Mouse (Mus musculus): ENCODE measurements around the gene Slc12a9. TPM values are rescaled to one million over a fixed set of nuclear protein-coding genes. Genes with fewer than 3 reads are reported as not detected.

Gene Slc12a9
- polyA plus RNA-seq, 1 experiment: 17.1 TPM

DNA sequence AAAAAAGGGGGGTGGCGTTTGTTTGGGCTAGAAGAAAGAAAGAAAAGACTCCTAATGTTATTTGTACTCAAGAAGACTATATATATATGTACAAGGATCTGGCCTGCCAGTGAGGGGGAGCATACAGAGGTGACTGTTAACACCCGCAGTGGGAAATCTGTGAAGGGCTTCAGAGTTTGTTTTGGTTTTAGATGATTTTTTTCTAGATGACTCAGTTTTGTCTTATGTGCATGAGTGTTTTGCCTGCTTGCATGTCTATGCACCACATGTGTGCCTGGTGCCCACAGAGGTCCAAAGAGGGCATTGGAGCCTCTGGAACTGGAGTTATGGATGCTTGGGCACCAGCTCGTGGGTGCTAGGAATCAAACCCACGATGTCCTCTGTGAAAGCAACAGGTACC is 13.6 kb upstream of the Slc12a9 start:
- no peak for DNase-seq (ENCODE audit: low spot score)

DNA sequence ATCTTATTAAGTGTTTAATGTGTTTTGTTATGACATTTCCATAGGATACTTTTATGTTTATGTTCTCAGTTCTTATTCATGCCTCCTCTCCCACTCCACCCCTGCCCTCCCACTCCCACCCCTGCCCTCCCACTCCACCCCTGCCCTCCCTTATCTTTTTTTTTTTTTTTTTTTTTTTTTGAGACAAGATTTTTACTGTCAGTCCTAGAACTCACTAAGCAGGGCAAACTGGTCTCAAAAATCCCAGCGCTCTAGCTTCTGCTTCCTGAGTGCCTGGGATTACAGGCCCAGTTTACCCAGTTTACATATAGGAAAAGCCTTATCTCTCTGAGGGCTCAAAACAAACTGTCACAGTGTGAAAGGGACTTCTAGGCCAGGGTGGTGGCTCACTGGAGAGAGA is 13.0 kb upstream of the Slc12a9 start:
- DNase-seq (ENCODE audit: low spot score): no peak

- no peak for DNase-seq (ENCODE audit: low spot score)
Measured at GRCm38 (mm10) chr5:137345821-137346220, 12.4 kb upstream of the Slc12a9 start.

DNA sequence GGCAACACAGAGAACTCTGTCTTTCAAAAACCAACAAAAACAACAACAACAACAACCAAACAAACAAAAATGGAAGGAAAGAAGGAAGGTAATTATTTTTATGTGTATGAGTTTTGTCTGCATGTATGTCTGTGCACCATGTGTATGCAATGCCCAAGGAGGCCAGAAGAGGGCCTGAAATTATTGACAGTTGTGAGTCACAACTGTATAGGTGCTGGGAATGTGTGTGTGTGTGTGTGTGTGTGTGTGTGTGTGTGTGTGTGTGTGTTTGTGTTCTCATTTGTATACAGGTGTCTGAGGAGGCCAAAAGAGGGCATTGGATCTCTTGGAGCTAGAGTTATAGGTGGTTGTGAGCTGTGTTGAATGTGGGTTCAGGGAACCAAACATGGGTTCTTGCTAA is 10.5 kb upstream of the Slc12a9 start:
- DNase-seq (ENCODE audit: low spot score): no peak

DNA sequence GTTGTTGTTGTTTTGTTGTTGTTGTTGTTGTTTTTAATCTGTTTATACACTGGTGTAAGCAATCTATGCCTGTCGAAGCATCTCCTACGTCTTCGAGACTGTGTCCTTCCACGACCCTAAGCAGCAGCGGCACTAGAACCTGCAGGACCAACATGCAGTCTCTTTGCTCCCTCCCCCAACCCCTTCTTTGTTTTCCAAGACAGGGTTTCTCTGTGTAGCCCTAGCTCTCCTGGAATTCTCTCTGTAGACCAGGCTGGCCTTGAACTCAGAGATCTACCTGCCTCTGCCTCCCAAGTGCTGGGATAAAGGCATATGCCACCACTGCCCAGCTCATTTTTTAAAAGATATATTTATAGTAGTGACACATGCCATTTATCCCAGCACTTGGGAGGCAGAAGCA is 10.0 kb upstream of the Slc12a9 start:
- no peak for DNase-seq (ENCODE audit: low spot score)

GRCm38 (mm10) chr5:137342407-137343012 is 9.1 kb upstream of the Slc12a9 start:
- DNase-seq (ENCODE audit: low spot score): no peak

- DNase-seq (ENCODE audit: low spot score): no peak
Measured at GRCm38 (mm10) chr5:137340222-137340621, 6.8 kb upstream of the Slc12a9 start.

DNA sequence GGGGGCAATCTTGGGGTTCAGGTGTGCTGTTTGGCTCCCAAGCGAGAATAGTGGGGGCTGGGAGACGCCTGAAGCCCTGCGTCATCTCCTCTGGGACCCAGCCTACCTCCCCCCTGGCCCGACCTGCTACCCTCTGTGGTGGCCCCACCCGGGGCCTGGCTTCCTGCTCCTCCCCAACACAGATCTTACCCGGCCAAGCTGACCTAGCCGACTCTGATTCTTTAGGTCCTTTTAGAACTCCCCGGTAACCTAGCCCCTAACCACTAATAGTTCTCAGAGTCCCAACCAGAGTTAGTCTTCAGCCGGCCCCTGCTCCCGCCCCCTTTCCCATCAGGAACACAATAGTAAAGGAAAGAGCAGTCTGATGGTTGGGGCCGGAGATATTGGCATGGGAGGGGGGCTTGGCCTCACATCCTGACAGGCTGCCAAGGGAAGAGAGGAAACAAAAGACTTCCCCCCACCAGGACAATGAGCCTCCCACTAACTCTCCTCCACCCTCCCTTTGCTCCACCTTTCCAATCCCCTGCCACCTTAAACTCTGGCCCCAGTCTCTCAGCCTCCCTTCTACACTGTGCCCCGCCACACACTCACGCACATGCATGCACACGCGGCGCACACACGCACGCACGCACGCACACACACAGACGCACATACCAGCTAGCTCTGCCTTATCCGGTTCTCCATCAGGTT is 6.0 kb upstream of the Slc12a9 start:
- no peak for DNase-seq (ENCODE audit: low spot score)

DNA sequence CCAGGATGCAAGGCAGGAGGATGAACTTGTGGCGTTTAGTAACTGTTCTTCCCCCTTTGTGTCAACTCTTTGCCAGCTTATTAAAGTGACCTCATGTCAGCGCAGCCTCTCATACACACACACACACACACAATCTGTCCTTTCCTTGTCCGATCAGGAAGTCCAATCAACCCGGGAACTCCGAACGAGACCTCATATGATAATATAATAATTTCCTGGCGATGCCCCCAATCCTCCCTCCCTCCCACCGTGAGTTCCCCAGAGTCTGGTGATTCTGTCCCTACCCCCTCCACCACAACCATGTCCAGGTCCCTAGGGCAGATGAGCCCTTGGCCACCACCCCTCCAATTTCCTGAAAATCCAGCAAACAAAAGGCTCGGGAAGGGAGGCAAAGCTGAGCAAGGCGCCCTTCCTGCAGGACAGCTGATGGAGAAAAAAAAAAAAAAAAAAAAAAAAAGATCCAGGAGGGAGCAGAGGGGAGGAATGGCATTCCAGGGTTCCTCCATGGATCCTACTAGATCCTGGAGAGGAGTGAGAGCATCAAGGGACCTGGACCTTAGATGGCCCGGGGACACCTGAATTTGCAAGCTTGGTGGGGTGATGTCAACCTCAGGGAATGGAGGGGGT is 5.4 kb upstream of the Slc12a9 start:
- no peak for DNase-seq (ENCODE audit: low spot score)

GRCm38 (mm10) chr5:137338256-137338655 is 4.9 kb upstream of the Slc12a9 start:
- DNase-seq (ENCODE audit: low spot score): peak; percentile 67

DNA sequence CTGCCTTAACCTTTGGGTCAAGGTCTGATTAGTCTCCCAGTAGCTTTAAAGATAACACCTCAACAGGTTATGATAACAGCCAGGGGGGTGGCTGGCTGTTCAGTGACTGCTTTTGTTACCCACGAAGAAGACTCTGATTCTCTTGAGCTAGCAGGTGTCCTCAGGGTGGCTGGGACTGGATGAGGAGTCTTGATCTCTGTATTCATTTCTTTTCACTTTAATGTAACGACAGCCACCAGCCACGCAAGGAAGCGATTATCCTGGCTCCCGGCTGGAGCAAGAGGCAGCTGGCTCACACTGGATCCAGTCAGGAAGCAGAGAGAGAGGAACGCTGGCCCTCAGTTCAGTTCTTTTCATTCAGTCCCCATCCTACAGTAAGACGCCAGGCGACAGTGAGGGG is 3.8 kb upstream of the Slc12a9 start:
- DNase-seq (ENCODE audit: low spot score): no peak

DNA sequence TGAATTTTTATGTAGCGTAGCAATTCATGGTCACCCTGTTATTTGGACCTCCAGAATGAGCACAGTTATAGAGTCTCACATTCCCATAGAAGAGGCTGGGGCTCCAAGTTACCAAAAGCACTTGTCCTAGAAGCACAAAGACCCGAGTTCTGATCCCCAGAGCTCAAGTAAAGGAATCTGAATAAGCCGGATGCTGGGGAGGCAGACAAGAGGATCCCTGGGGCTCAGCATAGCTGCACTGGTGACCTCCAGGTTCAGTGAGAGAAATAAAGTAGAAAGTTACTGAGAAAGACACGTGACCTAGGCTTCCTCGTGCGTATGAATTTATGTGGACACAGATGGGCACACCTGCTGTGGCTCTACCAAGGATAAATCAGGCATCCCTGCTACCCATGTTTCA is 1.7 kb upstream of the Slc12a9 start:
- DNase-seq (ENCODE audit: low spot score): no peak

DNA sequence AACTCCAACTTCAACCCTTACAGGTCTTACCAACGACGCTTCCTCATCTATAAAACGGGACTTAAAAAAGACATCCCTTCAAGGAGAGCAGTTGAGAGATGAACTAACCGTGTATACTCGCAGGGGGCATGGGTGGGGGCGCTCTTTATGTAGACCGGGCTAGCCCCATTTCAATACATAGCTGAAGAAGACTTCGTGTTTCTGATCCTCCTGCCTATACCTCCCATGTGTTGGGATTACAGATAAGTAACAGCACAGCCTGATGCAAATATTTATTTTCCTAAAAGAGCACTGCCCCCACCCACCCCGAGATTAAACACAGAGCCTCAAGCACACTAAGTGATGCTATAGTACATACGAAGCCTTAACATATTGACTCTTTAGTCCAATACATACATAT is 920 bp upstream of the Slc12a9 start:
- no peak for DNase-seq (ENCODE audit: low spot score)

- DNase-seq (ENCODE audit: low spot score): no peak
Measured at GRCm38 (mm10) chr5:137332857-137333511, 413 bp downstream of the Slc12a9 start.

GRCm38 (mm10) chr5:137330910-137331309 is 2.5 kb downstream of the Slc12a9 start:
- no peak for DNase-seq (ENCODE audit: low spot score)

DNA sequence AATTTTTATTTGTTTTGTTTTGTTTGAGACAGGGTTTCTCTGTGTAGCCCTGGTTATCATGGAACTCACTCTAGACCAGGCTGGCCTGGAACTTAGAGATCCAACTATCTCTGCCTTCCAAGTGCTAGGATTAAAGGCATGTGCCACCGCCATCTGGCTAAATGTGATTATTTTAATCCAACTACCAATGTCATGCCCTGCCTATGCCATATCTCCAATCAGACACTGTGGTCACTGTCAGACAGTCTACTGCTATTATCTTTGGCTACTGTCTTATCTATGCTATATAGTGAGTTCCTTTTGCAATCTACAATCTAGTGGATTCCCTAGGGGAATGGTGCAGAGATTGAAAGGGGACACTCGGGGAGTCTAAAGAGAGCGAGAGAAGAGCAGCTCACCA is 12.4 kb downstream of the Slc12a9 start:
- no peak for DNase-seq (ENCODE audit: low spot score)

- DNase-seq (ENCODE audit: low spot score): no peak
Measured at GRCm38 (mm10) chr5:137318570-137318969, 14.8 kb downstream of the Slc12a9 start.

DNA sequence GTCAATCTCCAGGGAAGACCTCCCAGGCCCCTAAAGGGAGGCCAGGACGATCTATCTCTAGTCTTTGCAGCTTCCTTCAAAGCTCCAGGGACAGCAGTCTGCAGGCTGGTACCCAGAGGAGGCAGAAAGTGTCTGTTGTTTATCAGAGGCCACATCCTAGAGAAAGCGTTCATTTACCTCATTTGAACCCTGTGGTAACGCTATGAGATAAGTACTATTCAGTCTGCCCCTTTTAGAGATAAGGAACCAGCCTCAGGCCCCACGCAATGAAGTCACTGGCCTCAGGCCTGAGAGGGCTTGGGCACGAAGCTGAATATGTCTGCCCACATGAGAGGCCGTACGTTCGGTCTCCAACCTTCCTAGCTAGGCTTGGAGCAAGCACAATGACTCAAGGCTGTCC is 16.0 kb downstream of the Slc12a9 start:
- no peak for DNase-seq (ENCODE audit: low spot score)

DNA sequence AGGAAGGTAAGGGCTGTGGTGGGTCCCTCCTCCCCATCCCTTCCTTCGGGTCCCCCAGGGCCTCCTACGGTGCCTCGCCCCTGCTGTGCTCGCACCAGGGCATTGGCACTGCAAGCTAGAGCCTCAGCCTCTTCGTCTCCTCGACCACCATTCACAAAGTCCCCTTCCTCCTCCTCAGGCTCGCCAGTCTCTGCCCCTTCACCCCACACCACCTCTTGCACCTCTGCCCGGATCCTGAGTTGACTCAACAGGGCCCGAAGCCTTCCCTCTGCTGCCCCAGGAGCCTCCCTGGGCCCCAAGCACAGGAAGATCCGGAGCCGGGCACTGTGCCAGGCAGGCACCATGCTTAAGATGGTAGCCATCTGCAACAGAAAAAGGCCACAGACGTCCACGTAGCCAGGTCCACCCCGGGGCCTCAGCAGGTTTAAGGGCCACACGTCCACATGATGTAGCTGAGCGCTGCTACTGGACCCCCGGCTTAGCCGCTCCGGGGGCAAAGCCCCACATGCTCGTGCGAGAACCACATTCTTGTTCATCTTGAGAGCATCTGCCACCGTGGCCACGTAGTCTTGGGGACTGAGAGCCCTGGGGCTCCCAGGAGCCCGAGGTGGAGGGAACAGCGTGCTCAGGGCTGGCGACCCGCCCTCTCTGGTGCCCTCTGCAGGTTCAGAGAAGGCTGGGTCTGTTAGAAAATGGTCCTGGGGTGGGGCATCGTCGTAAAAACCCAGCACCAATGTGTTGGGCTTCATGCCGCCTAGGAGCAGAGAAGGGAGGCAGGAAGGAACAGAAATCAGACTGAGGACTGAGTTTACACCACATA is 18.1 kb downstream of the Slc12a9 start:
- DNase-seq (ENCODE audit: low spot score): no peak

GRCm38 (mm10) chr5:137314193-137315083 is 19.0 kb downstream of the Slc12a9 start, which contains the start of gene Trip6:
Gene Trip6 (minus strand): TSS chr5:137314404.
- DNase-seq (ENCODE audit: low spot score): peak; percentile 82
